Mouse (Mus musculus) left cerebral cortex, postnatal 10 days (tissue): ENCODE results near the gene Edrf1. TPM values are rescaled to one million over a fixed set of nuclear protein-coding genes. Genes with fewer than 3 reads are reported as not detected.
"Not testable (repeated sequence)": the region's sequence is repeated elsewhere in the genome, so short reads cannot be mapped to it uniquely, and the experiment has no call there.

ENCODE experiments used
- DNase-seq, 2 experiments: peaks; one replicate each; pipeline ENCODE4 v3.0.0; 2021 to 2022; ENCODE audit warnings: low spot score in 2 of 2, mixed read lengths in 1 of 2; ENCODE audit errors: extremely low spot score in 1 of 2
- intact Hi-C: fragments of 180-260 bp; cut with DNase I; formaldehyde crosslinking; loops from one replicate; pipeline ENCODE4 v1.15.1; 2025
- total RNA-seq, 2 experiments: library from RNA; stranded (reverse); gene quantifications; 2 replicates each; pipeline ENCODE4 v1.2.3; 2021

Edrf1 gene
- total RNA-seq, 2 experiments from 2014 or later = 22.6 to 24.6 TPM

- intact Hi-C loops = loop anchor here (2.0 to 5.0 kb wide), 2 partner anchors 515 to 604 kb away; partner anchors contain the start of genes Ctbp2 and Fgfr2
- DNase-seq = peak; percentile 86 to 91
Observed at GRCm38 (mm10) chr7:133636738-133637352, 498 bp upstream of the Edrf1 start.

- no peak for DNase-seq
- intact Hi-C loops = loop anchor here (5.0 kb wide), 1 partner anchor 516 kb away; the partner anchor contains the start of genes Ctbp2 and Fgfr2
Observed at GRCm38 (mm10) chr7:133638306-133638705, 963 bp downstream of the Edrf1 start.

GRCm38 (mm10) chr7:133638821-133639220 lies 1.5 kb downstream of the Edrf1 start:
- intact Hi-C loops = loop anchor here (5.0 kb wide), 1 partner anchor 517 kb away; the partner anchor contains the start of genes Ctbp2 and Fgfr2
- peak in 1 of 2 experiments; percentile 40 for DNase-seq

DNA sequence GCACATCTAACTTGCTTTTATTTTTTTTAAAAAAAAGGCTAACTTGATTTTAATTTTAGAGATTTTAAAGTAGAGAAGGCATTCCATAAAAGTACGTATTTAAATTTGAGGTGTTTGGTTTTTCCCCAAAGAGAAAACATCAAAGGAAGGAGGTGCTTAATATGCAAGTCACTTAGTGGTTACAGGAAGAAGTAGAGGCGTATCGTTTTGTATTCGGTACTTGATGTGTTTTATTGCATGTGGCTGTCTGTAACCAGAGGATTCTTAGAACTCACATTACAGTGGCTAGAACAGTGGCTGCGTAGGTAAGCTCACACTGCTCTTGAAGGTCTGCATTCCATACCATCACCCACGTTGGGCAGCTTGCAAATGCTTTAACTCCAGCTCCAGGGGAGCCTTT lies 8.4 kb downstream of the Edrf1 start:
- intact Hi-C loops = no loop called here
- DNase-seq = no peak

DNA sequence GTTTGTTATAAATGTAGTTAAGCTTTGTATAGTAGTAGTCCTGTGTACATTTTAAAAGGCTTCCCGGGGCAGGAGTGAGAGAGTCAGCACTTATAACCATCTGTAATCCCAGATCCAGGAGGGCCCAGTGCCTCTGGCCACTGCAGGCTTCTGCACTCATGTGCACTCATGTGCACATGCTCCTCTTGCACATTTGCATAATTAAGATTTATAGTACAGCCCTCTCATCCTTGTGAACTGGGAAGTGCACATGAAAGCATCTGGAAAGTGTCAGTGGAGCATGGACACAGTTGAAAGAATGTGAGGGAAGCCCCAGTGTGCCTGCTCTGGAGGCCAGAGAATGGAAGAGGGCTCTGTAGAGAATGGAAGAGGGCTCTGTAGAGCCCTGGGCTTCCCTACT lies 25.1 kb downstream of the Edrf1 start:
- intact Hi-C loops = no loop called here
- no peak for DNase-seq

- DNase-seq = no peak
- intact Hi-C loops = no loop called here
Observed at GRCm38 (mm10) chr7:133669071-133669470, 31.7 kb downstream of the Edrf1 start.

DNA sequence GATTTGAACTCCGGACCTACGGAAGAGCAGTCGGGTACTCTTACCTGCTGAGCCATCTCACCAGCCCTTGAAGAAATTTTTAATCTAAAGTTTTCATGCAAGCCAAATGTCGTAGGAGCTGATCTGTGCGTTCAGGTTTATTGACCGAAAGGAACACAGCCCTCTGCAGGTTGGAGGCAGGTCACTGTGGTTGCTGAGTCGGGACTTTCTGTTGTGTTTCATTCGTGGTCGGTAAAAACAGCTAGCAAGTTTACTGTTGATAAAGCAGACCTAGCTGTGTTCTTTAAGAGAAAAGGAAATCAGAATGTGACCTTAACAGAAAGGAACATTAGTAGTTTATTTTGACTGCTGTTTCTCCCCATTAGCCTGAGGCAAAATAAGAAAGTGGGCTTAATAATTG lies 32.6 kb downstream of the Edrf1 start:
- intact Hi-C loops = loop anchor here (5.0 to 10.0 kb wide), 2 partner anchors 1735 to 1817 kb away; no protein-coding TSS in a partner anchor
- no peak for DNase-seq

DNA sequence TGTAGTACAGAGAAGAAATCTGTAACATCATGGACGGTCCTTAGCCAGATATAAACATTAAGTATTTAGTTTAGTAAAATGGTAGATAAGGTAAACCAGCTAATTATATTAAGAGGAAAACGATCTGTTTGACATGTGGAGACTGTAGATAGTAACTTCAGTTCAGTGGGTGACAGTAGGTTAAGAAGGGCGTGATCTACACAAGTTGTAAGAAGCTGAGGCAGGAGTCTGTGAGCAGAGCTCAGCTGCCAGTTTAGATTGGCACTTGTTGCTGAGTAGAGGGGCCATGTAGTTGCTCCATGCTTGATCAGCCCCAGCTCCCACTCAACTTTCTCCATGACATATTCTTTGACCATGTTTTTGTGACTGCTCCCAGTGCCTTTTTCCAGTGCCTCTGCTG lies 33.5 kb downstream of the Edrf1 start:
- intact Hi-C loops = loop anchor here (5.0 to 10.0 kb wide), 2 partner anchors 1734 to 1816 kb away; no protein-coding TSS in a partner anchor
- DNase-seq = no peak

- intact Hi-C loops = loop anchor here (10.0 kb wide), 1 partner anchor 1729 kb away; no protein-coding TSS in a partner anchor
- no peak for DNase-seq
Observed at GRCm38 (mm10) chr7:133676002-133676401, 38.7 kb downstream of the Edrf1 start.

DNA sequence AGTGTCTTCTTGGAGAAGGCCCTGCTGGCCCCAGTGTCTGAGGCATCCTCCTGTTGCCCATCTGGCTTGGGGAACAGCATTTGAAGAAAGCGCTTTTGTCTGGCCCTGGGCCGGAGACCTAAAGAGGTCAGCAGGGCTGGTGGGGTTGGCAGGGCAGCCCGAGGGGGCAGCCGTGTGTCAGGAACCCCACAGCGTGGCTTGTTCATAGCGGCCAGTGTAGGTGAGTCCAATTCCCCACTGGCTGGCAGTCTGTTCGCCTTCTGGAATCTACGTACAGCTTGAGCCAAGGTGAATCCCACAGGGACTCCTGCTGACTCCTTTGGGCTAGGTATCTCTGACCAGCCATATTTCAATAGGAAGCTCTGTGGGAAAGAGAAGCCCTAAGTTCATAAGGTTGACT lies 41.4 kb downstream of the Edrf1 start:
- intact Hi-C loops = loop anchor here (10.0 kb wide), 1 partner anchor 1726 kb away; no protein-coding TSS in a partner anchor
- DNase-seq = no peak

GRCm38 (mm10) chr7:133679439-133679838 lies 42.1 kb downstream of the Edrf1 start:
- intact Hi-C loops = loop anchor here (10.0 kb wide), 1 partner anchor 1725 kb away; no protein-coding TSS in a partner anchor
- no peak for DNase-seq

GRCm38 (mm10) chr7:133679961-133680360 lies 42.6 kb downstream of the Edrf1 start, which contains the start of gene Mmp21:
TSS of gene Mmp21 (minus strand) at chr7:133680061.
- DNase-seq = no peak
- intact Hi-C loops = loop anchor here (10.0 kb wide), 1 partner anchor 1725 kb away; no protein-coding TSS in a partner anchor

GRCm38 (mm10) chr7:133683626-133684025 lies 46.3 kb downstream of the Edrf1 start:
- intact Hi-C loops = no loop called here
- DNase-seq = no peak

DNA sequence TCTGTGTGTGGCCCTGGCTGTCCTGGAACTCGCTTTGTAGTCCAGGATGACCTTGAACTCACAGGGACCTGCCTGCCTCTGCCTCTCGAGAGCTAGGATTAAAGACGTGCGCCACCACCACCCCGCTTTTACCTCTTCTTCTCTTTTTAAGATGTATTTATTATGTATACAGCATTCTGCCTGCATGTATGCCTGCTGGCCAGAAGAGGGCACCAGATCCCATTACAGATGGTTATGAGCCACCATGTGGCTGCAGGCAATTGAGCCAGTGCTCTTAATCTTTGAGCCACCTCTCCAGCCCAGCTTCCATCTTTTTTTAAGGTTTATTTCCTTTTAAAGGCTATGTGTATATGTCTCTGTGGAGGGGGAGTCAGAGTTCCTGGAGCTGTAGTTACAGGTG lies 46.8 kb downstream of the Edrf1 start:
- DNase-seq = no peak
- intact Hi-C loops = no loop called here

GRCm38 (mm10) chr7:133684701-133685100 lies 47.4 kb downstream of the Edrf1 start:
- intact Hi-C loops = no loop called here
- no peak for DNase-seq

- DNase-seq, intact Hi-C loops: not testable (repeated sequence)
Observed at GRCm38 (mm10) chr7:133685644-133686043, 48.3 kb downstream of the Edrf1 start.

DNA sequence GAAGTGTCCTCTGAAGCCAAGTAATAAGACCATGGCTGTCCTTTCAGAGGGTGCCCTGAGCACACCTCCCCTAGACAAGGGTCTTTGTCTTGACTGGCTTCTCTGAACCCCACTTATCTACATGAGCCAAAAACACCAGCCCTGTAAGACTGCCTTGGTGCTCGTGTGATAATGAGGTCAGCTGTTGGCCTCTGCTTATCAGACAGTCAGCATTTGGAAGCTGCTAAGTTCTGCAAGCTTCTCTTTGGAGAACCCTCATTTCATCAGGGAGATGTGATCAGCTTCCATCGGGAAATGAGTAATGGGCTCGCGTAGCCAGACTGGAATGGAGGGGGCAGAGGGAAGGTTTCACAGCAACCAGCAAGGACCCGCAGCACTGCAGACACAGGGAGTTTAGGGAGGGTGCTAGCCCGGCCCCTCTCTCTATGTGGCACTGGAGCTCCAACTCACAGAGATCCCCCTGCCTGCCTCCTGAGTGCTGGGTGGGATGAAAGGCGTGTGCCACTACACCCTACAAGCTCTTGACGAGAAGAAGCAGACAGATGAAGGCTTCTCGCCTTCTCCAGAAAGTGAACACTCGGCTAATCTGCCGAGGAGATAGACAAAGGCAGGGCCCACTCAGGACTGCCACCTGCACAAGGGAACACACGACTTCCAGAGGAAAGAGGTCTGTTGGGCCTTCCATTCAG lies 60.8 kb downstream of the Edrf1 start:
- intact Hi-C loops = no loop called here

DNA sequence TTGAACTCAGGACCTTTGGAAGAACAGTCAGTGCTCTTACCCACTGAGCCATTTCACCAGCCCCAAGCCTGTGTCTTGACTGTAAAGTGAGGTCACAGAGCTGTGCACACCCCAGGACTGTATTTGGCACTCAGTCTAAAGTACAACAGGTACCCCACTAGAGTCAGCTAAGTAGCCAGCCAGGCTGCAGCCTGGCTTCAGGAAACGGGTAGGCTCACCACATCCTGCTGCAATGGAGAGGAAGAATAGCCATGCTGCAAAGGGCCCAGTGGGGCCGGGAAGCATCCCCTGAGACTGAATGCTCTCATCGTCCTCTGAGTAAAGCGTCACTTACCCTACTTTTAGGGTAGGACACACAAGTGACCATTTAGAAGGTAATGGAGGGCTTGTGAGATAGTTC lies 62.5 kb downstream of the Edrf1 start:
- DNase-seq = no peak
- intact Hi-C loops = no loop called here

More for the DNA sequence above, 60.8 kb downstream of the Edrf1 start:
- no peak for DNase-seq

- DNase-seq = no peak
- intact Hi-C loops = no loop called here
Observed at GRCm38 (mm10) chr7:133701366-133701765, 64.0 kb downstream of the Edrf1 start.

DNA sequence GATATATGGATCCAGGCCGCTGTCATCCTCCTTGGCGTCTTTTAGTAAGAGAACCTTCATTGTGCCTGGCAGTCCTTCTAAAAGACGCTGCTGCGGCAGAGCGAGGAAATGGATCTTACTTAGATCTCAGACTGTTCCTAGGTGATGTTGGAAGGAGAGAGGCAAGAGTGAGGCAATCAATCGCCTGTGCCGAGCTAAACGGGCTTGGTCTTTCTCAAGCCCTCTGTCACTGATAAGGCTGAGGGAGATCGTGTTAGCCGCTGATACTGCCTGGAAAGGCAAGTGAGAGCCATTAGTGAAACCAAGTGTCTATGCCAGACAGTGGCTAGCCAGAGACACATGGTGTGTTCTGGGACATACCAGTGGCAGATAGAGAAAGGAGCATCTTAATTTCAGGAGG lies 65.0 kb downstream of the Edrf1 start:
- intact Hi-C loops = no loop called here
- no peak for DNase-seq
